Mouse (Mus musculus): ENCODE measurements around the gene B3galt5.
"Not testable (repeated sequence)": the region's sequence is repeated elsewhere in the genome, so short reads cannot be mapped to it uniquely, and the experiment has no call there.

The B3galt5 gene

DNA sequence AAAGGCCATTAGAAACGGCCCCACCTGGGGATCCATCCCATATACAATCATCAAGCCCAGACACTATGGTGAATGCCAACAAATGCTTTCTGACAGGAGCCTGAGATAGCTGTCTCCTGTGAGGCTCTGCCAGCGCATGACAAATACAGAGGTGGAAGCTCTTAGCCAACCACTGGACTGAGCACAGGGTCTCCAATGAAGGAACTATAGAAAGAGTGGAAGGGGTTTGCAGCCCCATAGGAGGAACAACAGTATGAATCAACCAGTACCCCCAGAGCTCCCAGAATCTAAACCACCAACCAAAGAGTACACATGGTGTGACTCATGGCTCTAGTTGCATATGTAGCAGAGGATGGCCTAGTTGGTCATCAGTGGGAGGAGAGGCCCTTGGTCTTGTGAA, 36.1 kb downstream of the B3galt5 start:
- CTCF ChIA-PET: no interaction called here

- CTCF ChIA-PET: no interaction called here
Observed at GRCm38 (mm10) chr16:96272929-96273619, 37.5 kb downstream of the B3galt5 start.

GRCm38 (mm10) chr16:96276596-96276995, 41.0 kb downstream of the B3galt5 start:
- CTCF ChIA-PET: no interaction called here

- CTCF ChIA-PET: no interaction called here
Observed at GRCm38 (mm10) chr16:96278491-96279224, 43.1 kb downstream of the B3galt5 start.

DNA sequence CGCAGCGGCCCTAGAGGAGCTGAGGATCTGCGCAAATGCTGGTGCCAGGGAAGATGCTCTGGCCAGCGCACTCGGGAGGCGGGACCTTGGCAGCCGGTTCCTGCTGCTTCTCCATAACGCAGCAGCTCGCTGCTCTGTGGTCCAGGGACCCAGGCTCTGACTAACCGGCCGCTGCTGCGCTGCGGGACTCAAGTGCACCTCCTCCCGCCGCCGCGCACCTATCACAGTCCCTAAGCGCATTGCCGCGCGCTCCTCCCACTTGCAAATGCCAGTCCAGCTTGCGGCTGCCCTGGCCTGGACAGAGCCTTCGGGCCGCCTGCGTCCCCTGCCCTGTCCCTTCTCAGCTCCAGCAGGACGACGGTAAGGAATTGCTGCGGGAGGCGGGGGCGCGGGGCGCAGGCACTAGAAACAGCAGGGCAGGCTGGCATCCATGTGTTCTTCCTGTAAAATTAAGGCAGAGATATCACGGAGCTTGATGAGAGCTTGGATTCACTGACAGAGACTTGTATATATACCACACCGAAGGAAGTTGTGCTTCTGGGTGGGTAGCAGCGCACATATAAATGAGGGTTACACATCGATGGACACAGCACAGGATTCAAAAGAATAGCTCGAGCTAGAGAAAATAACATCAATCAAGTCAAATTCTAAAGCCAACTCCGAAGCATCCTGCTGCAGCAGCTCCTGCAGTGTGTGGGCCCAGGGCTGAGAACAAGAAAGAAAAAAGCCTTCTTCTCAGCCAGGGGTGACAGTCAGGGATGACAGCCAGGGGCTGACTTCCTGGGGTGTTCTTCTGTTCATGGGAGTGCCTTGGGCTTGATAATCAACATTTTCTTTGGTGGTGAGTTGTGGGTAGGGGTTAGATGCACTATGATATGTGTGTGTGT, 45.4 kb downstream of the B3galt5 start:
- CTCF ChIA-PET: interaction anchor here (0.7 kb wide), 1 partner anchor 761 kb away, joined by 4 read pairs; no protein-coding TSS in a partner anchor

- CTCF ChIA-PET: no interaction called here
Observed at GRCm38 (mm10) chr16:96282566-96282965, 47.0 kb downstream of the B3galt5 start.

GRCm38 (mm10) chr16:96291885-96292284, 56.3 kb downstream of the B3galt5 start:
- CTCF ChIA-PET: interaction anchor here (0.6 kb wide), 1 partner anchor 595 kb away, joined by 5 read pairs; no protein-coding TSS in a partner anchor

DNA sequence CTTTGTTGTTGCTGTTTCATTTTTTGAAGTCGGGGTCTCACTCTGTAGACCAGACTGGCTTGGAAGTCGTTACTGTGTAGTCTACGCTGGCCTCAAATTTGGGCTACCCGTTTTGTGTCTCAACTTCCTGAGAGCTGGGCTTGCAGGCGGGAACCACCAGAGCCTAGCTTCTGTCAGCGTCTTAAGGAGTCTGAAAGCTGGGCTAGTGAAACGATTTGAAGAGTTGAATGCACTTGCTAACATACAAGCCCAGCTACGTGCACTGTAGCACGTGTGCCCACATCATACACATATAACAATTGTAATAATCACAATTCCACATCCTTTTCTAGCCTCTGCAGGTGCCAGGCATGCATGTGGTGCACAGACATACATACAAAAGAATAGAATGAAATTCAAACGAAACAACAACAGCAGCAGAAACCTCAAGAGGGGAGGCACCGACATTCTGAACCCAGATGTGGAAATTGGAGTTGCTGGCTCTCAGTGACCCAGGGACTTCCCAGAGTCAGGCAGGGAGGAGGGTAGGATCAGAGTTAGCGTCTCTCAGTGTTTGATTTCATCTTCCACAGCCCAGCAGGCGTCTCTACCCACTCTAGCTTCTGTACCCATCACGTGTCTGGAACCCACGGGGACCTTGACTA, 57.1 kb downstream of the B3galt5 start:
- CTCF ChIA-PET: no interaction called here

DNA sequence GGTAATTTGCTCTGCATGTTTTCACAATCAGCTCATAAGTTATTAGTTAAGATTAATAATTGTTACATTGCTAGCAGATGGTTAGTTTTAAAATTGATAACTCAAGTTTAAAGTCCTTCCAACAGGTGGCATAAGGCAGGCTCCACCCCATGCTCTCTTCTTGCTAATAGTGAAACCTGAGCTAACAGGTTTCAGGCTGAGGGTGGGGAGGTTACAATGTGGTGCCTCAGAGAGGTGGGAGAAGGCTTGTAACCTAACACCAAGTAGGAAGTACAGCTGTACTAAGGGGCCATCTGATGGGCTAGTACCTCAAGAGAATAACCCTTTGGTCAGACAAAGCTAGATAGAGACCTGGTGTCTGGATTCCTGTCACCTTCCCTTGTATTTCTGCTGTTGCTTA, 62.5 kb downstream of the B3galt5 start:
- CTCF ChIA-PET: no interaction called here

DNA sequence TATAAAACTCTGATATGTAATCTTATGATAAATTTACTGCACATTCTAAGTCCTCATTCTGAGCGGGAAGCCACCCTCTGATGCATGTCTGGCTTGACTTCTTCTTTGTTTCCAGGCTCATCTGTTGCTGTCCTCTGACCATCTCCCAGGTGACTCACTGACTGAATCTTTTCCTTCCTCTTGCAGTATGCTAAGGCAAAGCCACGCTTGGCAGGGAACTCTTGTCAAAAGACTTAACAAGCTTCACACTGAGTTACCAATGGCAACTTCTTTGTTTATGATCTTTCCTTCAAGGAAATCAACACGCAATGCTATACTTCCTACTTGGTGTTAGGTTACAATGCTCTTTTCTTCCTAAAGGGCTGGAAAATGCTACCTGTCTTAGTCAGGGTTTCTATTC, 63.0 kb downstream of the B3galt5 start:
- CTCF ChIA-PET: no interaction called here

- CTCF ChIA-PET: no interaction called here
Observed at GRCm38 (mm10) chr16:96303356-96303755, 67.8 kb downstream of the B3galt5 start.

GRCm38 (mm10) chr16:96304438-96304837, 68.8 kb downstream of the B3galt5 start:
- CTCF ChIA-PET: no interaction called here

- CTCF ChIA-PET: no interaction called here
Observed at GRCm38 (mm10) chr16:96306905-96307304, 71.3 kb downstream of the B3galt5 start.

- CTCF ChIA-PET: no interaction called here
Observed at GRCm38 (mm10) chr16:96317803-96318202, 82.2 kb downstream of the B3galt5 start.

DNA sequence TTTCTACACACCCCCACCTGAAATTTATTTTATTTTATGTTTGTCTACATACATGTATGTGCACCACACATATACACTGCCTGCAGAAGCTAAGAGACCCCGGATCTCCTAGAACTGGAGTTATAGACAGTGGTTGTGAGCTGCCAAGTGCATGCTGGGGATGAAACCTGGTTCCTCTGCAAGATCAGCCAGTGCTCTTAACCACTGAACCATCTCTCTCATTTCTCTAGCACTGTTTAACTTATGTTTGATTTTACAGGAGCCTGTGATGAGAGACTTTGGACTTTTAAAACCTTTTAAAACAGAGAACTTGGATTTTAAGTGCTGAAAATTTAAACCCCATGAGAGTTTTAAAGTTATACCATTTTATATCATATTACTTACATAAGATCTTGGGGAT, 87.1 kb downstream of the B3galt5 start:
- CTCF ChIA-PET: interaction anchor here (0.6 kb wide), 1 partner anchor 16 kb away, joined by 3 read pairs; no protein-coding TSS in a partner anchor

GRCm38 (mm10) chr16:96323166-96323565, 87.6 kb downstream of the B3galt5 start:
- CTCF ChIA-PET: no interaction called here

GRCm38 (mm10) chr16:96326110-96326999, 90.8 kb downstream of the B3galt5 start:
- CTCF ChIA-PET: no interaction called here

DNA sequence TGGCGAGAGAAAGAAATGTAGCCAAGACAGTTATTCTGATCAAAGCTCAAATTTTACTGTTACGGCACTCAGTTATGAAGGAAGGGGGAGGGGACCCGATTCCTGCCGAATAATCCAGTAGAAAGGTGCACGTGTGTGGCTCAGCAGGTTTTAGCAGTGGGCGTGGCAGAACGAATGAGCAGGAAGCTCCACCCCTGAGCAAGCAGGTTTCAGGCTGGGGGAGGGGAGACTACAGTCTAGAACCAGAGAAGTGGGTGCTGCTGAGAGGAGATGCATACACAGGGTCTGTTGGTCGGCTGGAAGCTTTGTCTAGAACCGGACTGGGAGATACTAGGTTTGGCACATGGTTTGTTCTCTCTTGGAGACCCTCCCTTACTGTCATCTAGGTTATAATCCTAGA, 91.7 kb downstream of the B3galt5 start:
- CTCF ChIA-PET: not testable (repeated sequence)

DNA sequence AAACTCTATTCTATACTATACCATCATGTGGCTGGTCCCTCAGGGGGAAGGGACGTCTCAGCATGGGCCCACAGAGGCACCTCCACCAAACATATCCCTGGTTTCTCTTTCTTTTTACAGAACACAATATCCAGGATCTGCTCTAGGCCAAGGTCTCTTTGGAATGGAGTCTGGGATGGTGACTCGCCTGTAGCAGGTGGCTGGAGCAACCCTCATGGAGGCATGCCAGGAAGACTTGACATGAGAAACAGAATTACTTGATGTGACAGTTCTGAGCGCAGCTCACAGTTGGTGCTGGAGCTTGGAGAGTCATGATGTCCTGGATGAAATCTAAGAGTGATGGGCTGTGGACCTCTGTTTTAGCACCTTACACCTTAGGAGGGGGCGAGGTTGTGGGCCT, 104.0 kb downstream of the B3galt5 start:
- CTCF ChIA-PET: no interaction called here

DNA sequence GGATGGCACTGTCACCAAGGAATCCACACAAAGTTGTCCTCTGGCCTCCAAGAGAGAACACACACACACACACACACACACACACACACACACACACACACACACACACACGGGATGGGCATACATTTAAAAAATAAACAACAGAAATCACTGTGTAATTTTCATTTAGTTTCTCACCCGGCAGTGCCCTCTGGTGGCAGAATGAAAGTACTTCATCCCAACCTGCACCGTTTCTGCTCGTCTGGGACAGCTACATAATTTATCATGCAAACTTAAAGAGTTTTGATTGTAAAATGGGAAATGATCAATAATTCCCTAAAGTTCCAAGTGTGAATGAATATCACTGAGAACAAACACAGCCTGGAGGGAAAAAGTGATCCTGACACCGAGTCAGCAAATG, 105.7 kb downstream of the B3galt5 start:
- CTCF ChIA-PET: interaction anchor here (0.6 to 1.5 kb wide), 3 partner anchors 111 to 320 kb away, joined by 4 to 7 read pairs (median 5); no protein-coding TSS in a partner anchor

DNA sequence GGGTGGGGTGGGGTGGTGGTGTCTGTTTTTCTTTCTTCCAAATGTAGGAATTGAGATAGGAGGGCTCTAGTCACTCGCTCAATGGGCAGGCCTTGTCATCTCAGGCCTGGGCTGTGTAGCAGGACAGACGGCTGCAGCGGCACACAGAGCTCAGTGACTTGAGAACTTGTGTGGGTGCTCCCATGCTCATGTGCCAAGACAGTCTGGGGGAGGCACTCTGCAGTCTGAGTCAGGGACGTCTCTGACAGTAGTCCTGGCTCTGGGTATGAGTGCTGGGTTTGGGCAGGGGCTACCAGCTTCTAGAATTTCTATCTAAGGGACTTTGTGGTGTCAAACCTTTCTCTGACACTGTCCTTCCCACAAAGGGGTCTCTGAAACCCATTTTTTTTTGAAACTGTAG, 106.3 kb downstream of the B3galt5 start:
- CTCF ChIA-PET: interaction anchor here (0.7 to 1.5 kb wide), 2 partner anchors 112 to 321 kb away, joined by 4 to 7 read pairs; no protein-coding TSS in a partner anchor
